29 mouse cellular contexts compared by ENCODE assay signal in the genomic region with DNA sequence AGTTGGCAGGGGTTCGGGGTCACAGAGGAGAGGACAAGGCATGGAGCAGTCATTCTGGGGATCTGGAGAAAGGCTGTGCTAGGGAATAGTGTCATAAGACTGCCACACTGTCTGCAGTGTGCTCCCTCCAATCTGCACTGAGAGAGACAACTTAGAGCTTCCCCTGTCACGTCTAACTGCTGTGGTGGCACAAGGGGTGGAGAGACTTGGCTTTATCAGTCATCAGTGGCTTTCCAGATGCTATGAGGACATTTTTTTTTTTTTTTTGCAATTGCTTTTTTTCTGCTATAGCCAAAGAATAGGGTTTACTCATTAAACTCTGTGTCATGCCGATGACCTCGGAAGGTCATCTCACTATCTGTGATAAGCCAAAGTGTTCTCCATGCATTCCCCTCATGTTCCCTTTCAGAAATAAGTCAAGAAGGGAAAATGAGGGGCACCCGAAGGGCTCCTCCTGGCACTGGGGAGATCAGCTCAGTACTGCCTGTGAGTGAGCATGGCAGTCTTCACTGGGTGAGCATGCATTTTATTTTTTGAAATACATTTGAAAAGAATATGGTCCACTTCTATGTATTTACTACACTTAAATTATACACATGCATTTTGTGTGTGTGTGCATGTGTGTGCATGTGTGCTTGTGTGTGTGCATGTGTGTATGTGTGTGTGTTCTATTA. TPM values are rescaled to one million over a fixed set of nuclear protein-coding genes. Genes with fewer than 3 reads are reported as not detected.
DNase-seq lines count a peak whose midpoint lies in the region; ATAC-seq lines count a peak whose summit lies in the region.
"Had no signal": no experiment of that assay in that cellular context is flagged by ENCODE, and none has a peak within 500 bp of the region (broad histone marks: within the 10 kb centered on the region; RNA-seq: fewer than 3 reads in every experiment).

No protein-coding gene starts in this region.

- no peaks in the 10 kb centered on the region for H3K9me3 ChIP-seq in liver, embryonic 11.5 days (ENCODE audit: control insufficient read depth, low read length)
- H3K9me3 ChIP-seq in midbrain, embryonic 15.5 days, result no peaks in the 10 kb centered on the region
- H3K9me3 ChIP-seq: embryonic facial prominence, embryonic 10.5 days; heart, embryonic 15.5 days; limb, embryonic 10.5 days had no signal

- WGBS in liver, embryonic 11.5 days, result 71% methylated on average over 5 of the region's 5 CpGs
- WGBS in midbrain, embryonic 15.5 days, result 87% methylated on average over 5 of the region's 5 CpGs

- H3K27ac ChIP-seq in liver, embryonic 11.5 days (ENCODE audit: low read depth, low read length), result no peak overlapping the region
- no peak overlapping the region for H3K27ac ChIP-seq in midbrain, embryonic 15.5 days
- H3K27ac ChIP-seq: embryonic facial prominence, embryonic 10.5 days; heart, adult 2 months; heart, embryonic 15.5 days; hindbrain, postnatal 0 days; kidney, postnatal 0 days; left cerebral cortex, adult 2 months; limb, embryonic 10.5 days; stomach, postnatal 0 days had no signal

- no peak overlapping the region for H3K9ac ChIP-seq in liver, embryonic 11.5 days (ENCODE audit: low read depth, low read length)
- H3K9ac ChIP-seq in midbrain, embryonic 15.5 days, result no peak overlapping the region
- H3K9ac ChIP-seq: heart, embryonic 15.5 days had no signal

- no peaks in the 10 kb centered on the region for H3K36me3 ChIP-seq in liver, embryonic 11.5 days (ENCODE audit: control insufficient read depth, insufficient read depth, low read length)
- H3K36me3 ChIP-seq in midbrain, embryonic 15.5 days (replicated peaks), result no peaks in the 10 kb centered on the region

- DNase-seq in MEL-GATA-1-ER (ENCODE audit: extremely low read depth, low read depth), result peak; percentile 18
- peak; percentile 38 to 46 for DNase-seq in adrenal gland, postnatal 36 days
- DNase-seq in liver, embryonic 11.5 days (ENCODE audit: low spot score), result no peak
- no peak for DNase-seq in kidney, adult 9 months
- DNase-seq in lung, postnatal 10 days, result no peak
- DNase-seq: cerebellum, adult 11-12 months; cerebellum, postnatal 25 days; gastrocnemius, postnatal 10 days; heart, adult 2 months; heart, postnatal 4 days; kidney, adult 11 months; lung, adult 2 months; lung, postnatal 4 days; retina, postnatal 1 day; right cerebral cortex, postnatal 4 days had no signal

- no peak overlapping the region for H3K4me3 ChIP-seq in liver, embryonic 11.5 days (ENCODE audit: low read depth, low read length)
- no peak overlapping the region for H3K4me3 ChIP-seq in midbrain, embryonic 15.5 days
- H3K4me3 ChIP-seq: embryonic facial prominence, embryonic 10.5 days; heart, adult 2 months; heart, embryonic 15.5 days; left cerebral cortex, adult 2 months; limb, embryonic 10.5 days had no signal

- peak; percentile 77 for ATAC-seq in liver, embryonic 11.5 days (replicated peaks; ENCODE audit: low FRiP score)
- ATAC-seq in megakaryocyte progenitor cell, adult 5-6 weeks (replicated peaks; ENCODE audit: poor library complexity), result peak; percentile 87
- ATAC-seq in midbrain, embryonic 15.5 days (replicated peaks), result no peak
- ATAC-seq: activated CD4-positive, CD25-positive, alpha-beta regulatory T cell, adult 4 months; forebrain, embryonic 14.5 days; hindbrain, postnatal 0 days had no signal

- no peak overlapping the region for H3K4me2 ChIP-seq in liver, embryonic 11.5 days
- no peak overlapping the region for H3K4me2 ChIP-seq in midbrain, embryonic 15.5 days
- H3K4me2 ChIP-seq: heart, embryonic 15.5 days; midbrain, embryonic 11.5 days had no signal

- H3K4me1 ChIP-seq in liver, embryonic 11.5 days (replicated peaks; ENCODE audit: control insufficient read depth, insufficient read depth, low read length), result peaks cover 14% of the 10 kb centered on the region
- H3K4me1 ChIP-seq in midbrain, embryonic 15.5 days, result no peaks in the 10 kb centered on the region

- no peaks in the 10 kb centered on the region for H3K27me3 ChIP-seq in liver, embryonic 11.5 days (replicated peaks; ENCODE audit: control insufficient read depth, insufficient read depth, low read length)
- H3K27me3 ChIP-seq in midbrain, embryonic 15.5 days (replicated peaks), result no peaks in the 10 kb centered on the region
- H3K27me3 ChIP-seq: heart, embryonic 15.5 days had no signal

RNA-seq across cellular contexts. Expression of a gene that starts 55.1 kb away (rescaled TPM):
- total RNA-seq in adrenal gland, postnatal 36 days (2021), result 10 to 100 TPM; 16.5 to 21.9 TPM
- 19.2 and 20.8 TPM in 2 replicates for polyA plus RNA-seq in liver, embryonic 11.5 days (2014; fragmentation: Nextera tagmentation; extraction: Ambion mirVana)
- 25.5 and 27.1 TPM in 2 replicates for total RNA-seq in megakaryocyte progenitor cell, adult 5-6 weeks (2015)
- total RNA-seq in megakaryocyte progenitor cell, adult 5-6 weeks (2017), result 27.9 and 32.7 TPM in 2 replicates
- polyA plus RNA-seq in midbrain, embryonic 15.5 days (2015; fragmentation: Nextera tagmentation; extraction: Ambion mirVana), result 30.8 and 31.5 TPM in 2 replicates

RNA-seq across cellular contexts. Expression of a gene that starts 55.8 kb away (rescaled TPM):
- total RNA-seq in adrenal gland, postnatal 36 days (2021), result not detected
- not detected in 2 replicates for polyA plus RNA-seq in liver, embryonic 11.5 days (2014; fragmentation: Nextera tagmentation; extraction: Ambion mirVana)
- total RNA-seq in megakaryocyte progenitor cell, adult 5-6 weeks (2015), result not detected in 2 replicates
- total RNA-seq in megakaryocyte progenitor cell, adult 5-6 weeks (2017), result 0.03 TPM in 1 of 2 replicates, not detected in the other
- polyA plus RNA-seq in midbrain, embryonic 15.5 days (2015; fragmentation: Nextera tagmentation; extraction: Ambion mirVana), result 0.22 and 0.30 TPM in 2 replicates
- total RNA-seq: gastrocnemius, postnatal 10 days; heart, adult 2 months; monocyte, adult 5-6 weeks had no signal
- polyA plus RNA-seq: limb, embryonic 10.5 days; midbrain, embryonic 11.5 days; neural tube, embryonic 11.5 days; stomach, postnatal 0 days had no signal

Comparison
In these comparisons a context has a peak if more than half of its experiments do, and no peak if none do; other contexts are left out.
1. DNase-seq: peak in MEL-GATA-1-ER (single experiment) and adrenal gland, postnatal 36 days (2 of 2); none in liver, embryonic 11.5 days (single experiment), kidney, adult 9 months (single experiment) and lung, postnatal 10 days (single experiment).